Mouse (Mus musculus) midbrain, embryonic 15.5 days (tissue): ENCODE results near the gene Calm3. TPM values are rescaled to one million over a fixed set of nuclear protein-coding genes. Genes with fewer than 3 reads are reported as not detected.
A peak's percentile ranks its signal among the peaks of the same experiment; 100 is the strongest.

Experiments used
- ATAC-seq: fragments of 200-750 bp; cut with Nextera tagmentation; replicated peaks from 2 replicates; pipeline ENCODE4 v1.8.0; 2017; ENCODE audit warnings: moderate TSS enrichment
- H3K27ac ChIP-seq: fragments of 300-500 bp; sonication (generic); 2 replicates; pipeline ENCODE4 v1.5.1; 2015; ENCODE audit warnings: mild to moderate bottlenecking, inconsistent platforms
- H3K27me3 ChIP-seq: fragments of 300-500 bp; sonication (generic); replicated peaks from 2 replicates; pipeline ENCODE4 v1.6.1; 2015; ENCODE audit warnings: inconsistent platforms
- H3K36me3 ChIP-seq: fragments of 300-500 bp; sonication (generic); replicated peaks from 2 replicates; pipeline ENCODE4 v1.6.1; 2015; ENCODE audit warnings: inconsistent platforms
- H3K4me1 ChIP-seq: fragments of 300-500 bp; sonication (generic); 2 replicates; pipeline ENCODE4 v1.6.1; 2015; ENCODE audit warnings: inconsistent platforms
- H3K4me2 ChIP-seq: fragments of 300-500 bp; sonication (generic); 2 replicates; pipeline ENCODE4 v1.6.1; 2015; ENCODE audit warnings: inconsistent platforms, mild to moderate bottlenecking, moderate library complexity
- H3K4me3 ChIP-seq: fragments of 300-500 bp; sonication (generic); 2 replicates; pipeline ENCODE4 v1.5.1; 2015; ENCODE audit warnings: mild to moderate bottlenecking, inconsistent platforms
- H3K9ac ChIP-seq: fragments of 300-500 bp; sonication (generic); 2 replicates; pipeline ENCODE4 v1.6.1; 2015; ENCODE audit warnings: mild to moderate bottlenecking, inconsistent platforms
- H3K9me3 ChIP-seq: fragments of 300-500 bp; sonication (generic); 2 replicates; pipeline ENCODE4 v1.6.1; 2016; ENCODE audit warnings: inconsistent platforms
- WGBS: fragments of 180-500 bp; shearing (Covaris S2); methylation state at CpG from one replicate; pipeline ENCODE4 v1.1.7; 2015; ENCODE audit warnings: mixed read lengths; 5-methylcytosine and 5-hydroxymethylcytosine counted together
- polyA plus RNA-seq: library from polyadenylated mRNA; unstranded; fragments of >200 nt; fragmentation: Nextera tagmentation; extraction: Ambion mirVana; gene quantifications from 2 replicates; pipeline ENCODE4 v1.2.1, GENCODE M21; 2015

Calm3 gene
- polyA plus RNA-seq, 1 experiment from 2014 or later: 370 TPM

- Histone ChIP-seq H3K4me3 (no peak overlapping the region), H3K4me2 (peak overlapping the region; percentile 49), H3K27ac (no peak overlapping the region), H3K9me3 (no peaks in the 10 kb centered on the region), H3K4me1 (peaks cover 27% of the 10 kb centered on the region), H3K36me3 (no peaks in the 10 kb centered on the region), H3K27me3 (peaks cover 3% of the 10 kb centered on the region; the same call in 1 of the 2 replicates), H3K9ac (0 out of 2 replicates have a peak overlapping the region, but pooled peaks have one; percentile 13)
- WGBS: 39% methylated on average over 9 of the region's 9 CpGs
- ATAC-seq: peak; percentile 31
These were observed 31.6 kb downstream of the Calm3 start for GRCm38 (mm10) chr7:16892352-16892730.

DNA sequence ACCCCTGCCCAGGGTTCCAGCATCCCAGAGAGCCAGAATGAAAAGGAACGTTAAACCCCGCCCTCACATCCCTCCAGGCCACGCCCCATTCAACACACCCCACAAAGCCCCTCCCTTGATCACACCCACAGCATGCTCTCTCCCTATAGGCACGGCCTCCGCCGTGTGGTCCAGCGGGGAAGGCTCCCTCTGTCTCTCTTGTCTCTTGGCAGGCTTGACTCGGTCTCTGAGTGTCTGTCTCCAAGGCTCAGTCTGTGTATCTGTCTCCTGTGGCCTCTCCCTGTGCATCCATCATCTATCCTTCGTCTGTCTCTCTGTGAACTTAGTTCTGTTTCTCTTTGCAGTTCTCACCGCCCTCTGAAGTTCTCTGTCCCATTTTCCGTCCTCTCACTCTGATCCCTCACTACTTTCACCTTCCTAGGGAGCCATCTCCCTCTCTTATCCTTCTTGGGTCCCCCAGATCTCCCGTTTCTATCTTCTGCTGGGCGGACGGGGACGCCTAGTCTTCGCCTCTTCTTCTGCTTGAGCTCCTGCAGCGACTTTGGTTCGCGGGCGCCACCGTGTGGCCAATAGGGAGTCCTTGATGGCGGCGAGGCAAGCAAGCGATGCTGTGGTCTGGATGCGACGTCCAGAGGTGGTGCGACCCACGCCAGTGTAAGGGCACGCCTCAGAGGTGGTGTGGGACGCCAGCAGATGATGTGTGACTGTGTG, 32.1 kb downstream of the Calm3 start, which contains the start of gene Gng8:
Gng8 (plus strand) TSS at position 146 of the 711 bp plus-strand sequence.
- H3K9me3 ChIP-seq: no peaks in the 10 kb centered on the region
- H3K4me2 ChIP-seq: peak within 1 kb of the TSS; percentile 49
- H3K4me1 ChIP-seq: peaks cover 27% of the 10 kb centered on the region
- no peaks in the 10 kb centered on the region for H3K36me3 ChIP-seq
- peak; percentile 53 for ATAC-seq
- H3K9ac ChIP-seq: 0 out of 2 replicates have a peak within 1 kb of the TSS, but pooled peaks have one; percentile 13
- H3K27me3 ChIP-seq: peaks cover 3% of the 10 kb centered on the region; the same call in 1 of the 2 replicates
- WGBS: under 1% methylated on average over 30 of the region's 30 CpGs
- peak within 1 kb of the TSS; percentile 21 for H3K4me3 ChIP-seq
- peak within 1 kb of the TSS; percentile 47; the same call in 1 of the 2 replicates for H3K27ac ChIP-seq

DNA sequence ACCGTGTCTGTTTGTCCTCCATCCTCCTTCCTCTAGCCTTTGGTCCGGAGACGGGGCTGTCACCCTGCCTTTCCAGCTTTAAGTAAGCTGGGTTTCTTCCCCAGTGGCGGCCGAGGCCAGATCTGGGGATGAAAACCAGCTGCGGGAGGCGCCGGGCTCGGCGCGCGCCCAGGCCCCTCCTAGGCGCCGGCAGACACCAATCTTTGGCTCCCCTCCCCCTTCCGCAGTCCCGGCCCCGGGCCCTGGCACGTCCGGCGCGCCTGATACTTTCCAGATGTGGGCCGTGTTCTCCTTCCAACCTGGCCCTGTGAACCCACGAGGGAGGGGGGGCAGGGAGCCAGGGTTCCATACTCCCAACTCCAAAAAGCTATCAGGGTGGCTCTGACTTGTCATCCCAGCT, 33.0 kb downstream of the Calm3 start:
- WGBS: 3% methylated on average over 23 of the region's 23 CpGs
- Histone ChIP-seq H3K27me3 (peaks cover 11% of the 10 kb centered on the region; the same call in 1 of the 2 replicates), H3K4me3 (no peak overlapping the region), H3K36me3 (peaks cover 6% of the 10 kb centered on the region; the same call in 1 of the 2 replicates), H3K4me1 (peaks cover 27% of the 10 kb centered on the region), H3K9ac (no peak overlapping the region), H3K4me2 (peak overlapping the region; percentile 26), H3K9me3 (no peaks in the 10 kb centered on the region), H3K27ac (no peak overlapping the region)
- no peak for ATAC-seq

DNA sequence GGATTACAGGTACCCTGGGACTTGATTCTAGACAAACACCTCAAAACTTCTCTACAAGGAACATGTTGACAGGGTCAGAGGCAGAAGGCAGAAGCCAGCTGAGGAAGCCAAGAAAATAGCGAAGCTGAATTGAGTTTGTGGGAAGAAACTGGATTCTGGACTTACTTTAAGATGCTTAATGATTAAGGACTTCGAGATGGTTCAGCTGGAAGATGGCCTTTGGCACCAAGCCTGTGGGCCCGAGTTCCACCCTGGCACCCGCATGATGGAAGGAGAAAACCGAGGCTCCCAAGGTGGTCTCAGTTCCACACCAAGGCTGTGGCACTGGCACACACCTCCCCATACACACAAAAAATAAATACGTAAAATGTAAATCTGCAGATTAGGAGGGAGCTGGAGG, 33.4 kb downstream of the Calm3 start:
- Histone ChIP-seq H3K27me3 (peaks cover 15% of the 10 kb centered on the region; the same call in 1 of the 2 replicates), H3K9me3 (no peaks in the 10 kb centered on the region), H3K36me3 (peaks cover 7% of the 10 kb centered on the region; the same call in 1 of the 2 replicates), H3K4me3 (no peak overlapping the region), H3K9ac (no peak overlapping the region), H3K4me1 (peaks cover 27% of the 10 kb centered on the region), H3K27ac (no peak overlapping the region), H3K4me2 (peak overlapping the region; percentile 26; the same call in 1 of the 2 replicates)
- 37% methylated on average over 6 of the region's 6 CpGs for WGBS
- no peak for ATAC-seq

DNA sequence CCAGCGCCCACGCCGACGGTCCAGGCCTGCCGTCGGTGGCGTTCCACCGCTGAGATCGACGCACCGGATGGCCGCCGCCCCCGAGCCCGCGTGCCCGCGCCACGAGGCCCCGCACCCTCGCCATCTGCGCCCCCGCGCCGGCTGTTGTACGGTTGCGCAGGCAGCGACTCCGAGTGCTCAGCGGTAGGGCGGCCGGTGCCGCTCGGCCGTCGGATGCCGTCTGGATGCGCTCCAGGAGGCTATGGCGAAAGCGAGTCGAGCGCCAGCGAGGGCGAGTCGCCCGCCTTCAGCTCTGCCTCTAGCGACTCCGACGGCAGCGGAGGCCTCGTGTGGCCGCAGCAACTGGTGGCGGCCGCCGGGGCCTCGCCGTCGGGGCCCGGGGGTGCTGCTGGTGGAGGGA, 38.0 kb downstream of the Calm3 start:
- no peak overlapping the region for H3K9ac ChIP-seq
- no peak overlapping the region for H3K4me3 ChIP-seq
- H3K9me3 ChIP-seq: no peaks in the 10 kb centered on the region
- H3K4me1 ChIP-seq: 0 out of 2 replicates have a peak, but pooled peaks cover under 1% of the 10 kb centered on the region
- 46% methylated on average over 59 of the region's 59 CpGs for WGBS
- no peak overlapping the region for H3K27ac ChIP-seq
- H3K36me3 ChIP-seq: peaks cover 13% of the 10 kb centered on the region; the same call in 1 of the 2 replicates
- H3K4me2 ChIP-seq: no peak overlapping the region
- H3K27me3 ChIP-seq: peaks cover 32% of the 10 kb centered on the region
- no peak for ATAC-seq

DNA sequence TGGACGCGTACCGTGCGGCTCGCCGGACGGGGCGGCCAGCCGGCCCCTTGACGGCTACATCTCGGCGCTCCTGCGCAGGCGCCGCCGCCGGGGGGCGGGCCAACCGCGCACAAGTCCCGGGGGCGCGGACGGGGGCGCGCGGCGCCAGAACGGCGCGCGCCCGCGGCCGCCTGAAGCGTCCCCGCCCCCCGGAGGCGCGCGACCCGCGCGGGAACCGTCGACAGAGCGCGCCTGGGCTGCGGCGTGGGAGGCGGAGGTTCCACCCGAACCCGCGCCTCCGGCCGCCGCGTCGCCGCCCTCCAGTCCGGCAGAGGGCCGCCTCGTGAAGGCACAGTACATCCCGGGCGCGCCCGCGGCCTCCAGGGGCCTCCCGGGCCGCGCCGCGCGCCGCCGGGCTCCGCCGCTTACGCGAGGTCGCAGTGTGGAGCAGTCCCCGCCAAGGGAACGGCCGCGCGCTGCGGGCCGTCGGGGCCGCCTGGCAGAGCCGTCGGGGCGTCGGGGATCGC, 38.6 kb downstream of the Calm3 start:
- WGBS: 10% methylated on average over 66 of the region's 95 CpGs
- Histone ChIP-seq H3K4me2 (no peak overlapping the region), H3K27ac (no peak overlapping the region), H3K9ac (no peak overlapping the region), H3K9me3 (no peaks in the 10 kb centered on the region), H3K4me3 (peak overlapping the region; percentile 12), H3K27me3 (peaks cover 32% of the 10 kb centered on the region), H3K36me3 (peaks cover 13% of the 10 kb centered on the region; the same call in 1 of the 2 replicates), H3K4me1 (peaks cover 3% of the 10 kb centered on the region; the same call in 1 of the 2 replicates)
- peak; percentile 19; the same call in 1 of the 2 replicates for ATAC-seq

GRCm38 (mm10) chr7:16884334-16884733, 39.6 kb downstream of the Calm3 start:
- WGBS: 51% methylated on average over 4 of the region's 4 CpGs
- Histone ChIP-seq H3K27me3 (peaks cover 32% of the 10 kb centered on the region), H3K4me1 (peaks cover 7% of the 10 kb centered on the region; the same call in 1 of the 2 replicates), H3K4me2 (no peak overlapping the region), H3K4me3 (no peak overlapping the region), H3K27ac (no peak overlapping the region), H3K9me3 (no peaks in the 10 kb centered on the region), H3K9ac (no peak overlapping the region), H3K36me3 (peaks cover 13% of the 10 kb centered on the region; the same call in 1 of the 2 replicates)
- no peak for ATAC-seq

GRCm38 (mm10) chr7:16883162-16883561, 40.8 kb downstream of the Calm3 start:
- Histone ChIP-seq H3K4me3 (no peak overlapping the region), H3K27ac (no peak overlapping the region), H3K4me2 (no peak overlapping the region), H3K27me3 (peaks cover 32% of the 10 kb centered on the region), H3K4me1 (peaks cover 7% of the 10 kb centered on the region; the same call in 1 of the 2 replicates), H3K9ac (no peak overlapping the region), H3K9me3 (no peaks in the 10 kb centered on the region), H3K36me3 (peaks cover 13% of the 10 kb centered on the region; the same call in 1 of the 2 replicates)
- ATAC-seq: no peak
- 95% methylated on average over 6 of the region's 6 CpGs for WGBS

DNA sequence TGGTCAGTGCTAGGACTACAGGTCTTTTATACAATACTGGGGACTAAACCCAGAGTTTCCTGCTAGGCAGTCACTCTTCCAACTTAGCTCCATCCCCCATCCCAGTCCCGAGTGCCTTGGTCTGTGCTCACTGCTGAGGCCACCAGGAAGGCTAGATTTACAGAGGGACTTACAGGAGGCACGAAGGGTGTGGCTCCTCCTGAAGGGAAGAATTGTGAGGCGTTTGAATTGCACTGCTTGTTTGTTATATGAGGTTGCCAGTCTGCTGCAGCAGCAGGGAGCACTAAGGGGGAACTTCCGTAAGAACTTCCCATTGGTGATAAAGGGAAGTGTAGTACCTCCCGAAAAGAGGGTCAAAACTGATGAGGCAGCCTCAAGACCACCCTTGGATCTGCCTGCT, 43.3 kb downstream of the Calm3 start:
- 20% methylated on average over 5 of the region's 5 CpGs for WGBS
- no peak for ATAC-seq
- no peak overlapping the region for H3K4me2 ChIP-seq
- H3K4me3 ChIP-seq: no peak overlapping the region
- H3K9ac ChIP-seq: no peak overlapping the region
- peaks cover 20% of the 10 kb centered on the region for H3K27me3 ChIP-seq
- no peak overlapping the region for H3K27ac ChIP-seq
- peaks cover 24% of the 10 kb centered on the region for H3K4me1 ChIP-seq
- no peaks in the 10 kb centered on the region for H3K9me3 ChIP-seq
- 0 out of 2 replicates have a peak, but pooled peaks cover 5% of the 10 kb centered on the region for H3K36me3 ChIP-seq

DNA sequence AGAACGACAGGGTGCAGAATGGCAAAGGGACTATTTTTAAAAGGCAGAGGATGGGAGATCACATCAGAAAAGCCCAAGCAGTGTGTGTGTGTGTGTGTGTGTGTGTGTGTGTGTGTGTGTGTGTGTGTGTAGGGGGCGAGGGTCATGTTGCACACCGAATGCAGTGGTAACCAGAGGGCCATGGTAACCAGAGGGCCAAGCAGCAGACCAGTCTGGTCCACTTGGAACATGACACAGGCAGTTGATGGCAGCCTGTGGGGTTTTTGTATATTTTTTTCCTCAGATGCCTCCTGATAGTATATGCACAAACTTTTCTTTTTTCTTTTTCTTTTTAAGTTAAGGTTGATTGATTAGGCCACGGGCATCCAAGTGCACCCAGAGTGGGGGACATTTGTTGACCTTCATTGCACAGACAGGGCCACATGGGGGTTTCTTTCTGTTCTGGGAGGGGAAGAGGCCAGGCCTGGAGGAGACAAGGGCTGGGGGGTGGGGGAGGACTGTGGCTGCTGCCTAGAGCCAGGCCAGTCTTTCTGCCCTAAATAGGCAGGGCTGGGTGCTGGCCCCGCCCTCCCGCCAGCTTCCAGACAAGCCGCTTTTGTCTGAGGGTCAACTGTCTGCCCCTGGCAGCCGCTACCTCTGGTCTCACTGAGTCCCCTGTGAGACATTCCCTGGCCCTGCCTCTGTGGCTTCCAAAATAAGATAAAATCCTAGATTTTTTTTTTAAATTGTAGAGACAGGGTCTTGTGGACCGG, 43.9 kb downstream of the Calm3 start:
- H3K9me3 ChIP-seq: no peaks in the 10 kb centered on the region
- H3K27ac ChIP-seq: no peak overlapping the region
- H3K4me3 ChIP-seq: no peak overlapping the region
- 0 out of 2 replicates have a peak, but pooled peaks cover 5% of the 10 kb centered on the region for H3K36me3 ChIP-seq
- no peak for ATAC-seq
- H3K9ac ChIP-seq: no peak overlapping the region
- peaks cover 25% of the 10 kb centered on the region for H3K4me1 ChIP-seq
- H3K4me2 ChIP-seq: no peak overlapping the region
- peaks cover 18% of the 10 kb centered on the region for H3K27me3 ChIP-seq
- WGBS: 25% methylated on average over 9 of the region's 9 CpGs

GRCm38 (mm10) chr7:16877717-16878116, 46.2 kb downstream of the Calm3 start:
- WGBS: 86% methylated on average over 3 of the region's 3 CpGs

DNA sequence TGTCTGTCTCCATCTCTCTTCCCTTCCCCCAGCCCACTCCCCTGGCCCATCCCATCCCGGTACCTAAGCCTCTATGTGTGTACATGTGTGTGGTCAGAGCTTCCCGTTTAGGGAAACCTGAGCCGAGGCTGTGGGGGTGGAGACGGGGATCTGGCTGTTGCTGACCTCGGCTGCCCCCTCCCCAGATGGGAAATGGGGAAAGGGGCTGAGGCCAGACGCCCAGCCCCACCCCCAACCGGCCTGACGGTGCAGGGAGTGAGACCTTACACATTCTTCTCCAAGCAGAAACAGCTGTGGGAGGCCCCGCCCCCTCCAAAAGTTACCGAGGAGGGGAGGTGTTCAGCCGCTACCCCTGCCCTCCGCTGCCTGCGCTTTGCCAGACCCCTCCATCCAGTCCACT, 47.3 kb downstream of the Calm3 start:
- ATAC-seq: no peak
- WGBS: 4% methylated on average over 13 of the region's 13 CpGs
- Histone ChIP-seq H3K27ac (no peak overlapping the region), H3K9me3 (no peaks in the 10 kb centered on the region), H3K4me1 (peaks cover 31% of the 10 kb centered on the region), H3K9ac (peak overlapping the region; percentile 72), H3K4me2 (peak overlapping the region; percentile 80), H3K36me3 (no peaks in the 10 kb centered on the region), H3K27me3 (no peaks in the 10 kb centered on the region), H3K4me3 (peak overlapping the region; percentile 68)

More at GRCm38 (mm10) chr7:16877717-16878116, 46.2 kb downstream of the Calm3 start:
- no peaks in the 10 kb centered on the region for H3K36me3 ChIP-seq
- H3K27me3 ChIP-seq: no peaks in the 10 kb centered on the region
- H3K9ac ChIP-seq: no peak overlapping the region
- no peak for ATAC-seq
- H3K4me2 ChIP-seq: no peak overlapping the region
- H3K9me3 ChIP-seq: no peaks in the 10 kb centered on the region
- H3K4me3 ChIP-seq: no peak overlapping the region
- peaks cover 31% of the 10 kb centered on the region for H3K4me1 ChIP-seq
- H3K27ac ChIP-seq: no peak overlapping the region
